Mouse (Mus musculus): ENCODE measurements around the gene Astn1. TPM values are rescaled to one million over a fixed set of nuclear protein-coding genes. Genes with fewer than 3 reads are reported as not detected.

The Astn1 gene
- polyA plus RNA-seq, 1 experiment from 2014 or later, result 4.2 TPM

- Histone ChIP-seq H3K27me3 (no peaks in the 10 kb centered on the region), H3K4me1 (replicated peaks) (no peaks in the 10 kb centered on the region), H3K9me3 (no peaks in the 10 kb centered on the region), H3K27ac (no peak overlapping the region), H3K36me3 (no peaks in the 10 kb centered on the region), H3K4me3 (replicated peaks) (no peak overlapping the region), H3K4me2 (no peak overlapping the region), H3K9ac (replicated peaks) (no peak overlapping the region)
- ATAC-seq (ENCODE audit: insufficient number of reproducible peaks, insufficient read depth, low FRiP score, low TSS enrichment, low read depth), result no peak
- WGBS, result 78% methylated on average over 3 of the region's 3 CpGs
Measured at GRCm38 (mm10) chr1:158697423-158697822, 335.4 kb downstream of the Astn1 start.

DNA sequence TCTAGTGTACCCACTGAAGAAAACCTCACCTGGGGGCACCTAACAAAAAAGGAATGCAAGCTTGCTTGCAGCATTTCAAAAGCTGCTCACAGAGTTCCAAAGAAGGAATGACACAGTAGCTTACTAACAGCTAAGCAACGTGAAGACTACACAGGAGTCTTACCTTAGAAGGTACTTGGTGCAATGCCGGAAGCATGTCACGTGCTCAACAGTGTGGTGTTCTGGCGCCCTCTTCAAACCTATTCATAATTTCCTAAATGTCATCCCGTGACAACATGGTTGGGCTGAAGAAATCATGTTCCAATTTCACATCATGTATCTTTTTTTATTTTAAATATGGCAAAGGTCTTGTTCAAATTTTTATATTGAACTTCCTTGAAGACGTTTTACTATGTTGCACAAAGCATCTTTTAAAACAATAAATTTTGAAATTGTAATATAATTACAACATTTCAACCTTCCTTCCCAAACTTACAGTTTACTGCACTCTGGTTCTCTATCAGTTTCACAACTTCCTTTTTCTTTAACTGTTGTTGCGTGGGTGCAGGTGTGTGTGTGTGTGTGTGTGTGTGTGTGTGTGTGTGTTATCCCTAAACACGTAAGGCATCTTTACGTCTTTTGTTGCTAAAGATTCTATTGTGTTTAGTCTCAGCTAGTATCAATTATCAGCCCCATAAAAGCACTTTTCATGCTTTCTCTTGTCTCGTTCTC lies 335.9 kb downstream of the Astn1 start:
- no peak for ATAC-seq (ENCODE audit: insufficient number of reproducible peaks, insufficient read depth, low FRiP score, low TSS enrichment, low read depth)
- H3K4me2 ChIP-seq, result no peak overlapping the region

GRCm38 (mm10) chr1:158699276-158699675 lies 337.2 kb downstream of the Astn1 start:
- Histone ChIP-seq H3K27ac (no peak overlapping the region), H3K9ac (replicated peaks) (no peak overlapping the region), H3K4me1 (replicated peaks) (no peaks in the 10 kb centered on the region), H3K27me3 (no peaks in the 10 kb centered on the region), H3K9me3 (no peaks in the 10 kb centered on the region), H3K36me3 (no peaks in the 10 kb centered on the region), H3K4me2 (no peak overlapping the region), H3K4me3 (replicated peaks) (no peak overlapping the region)
- WGBS, result 80% methylated on average over 2 of the region's 2 CpGs
- no peak for ATAC-seq (ENCODE audit: insufficient number of reproducible peaks, insufficient read depth, low FRiP score, low TSS enrichment, low read depth)

More for the DNA sequence above, 335.9 kb downstream of the Astn1 start:
- 89% methylated on average over 10 of the region's 10 CpGs for WGBS
- no peaks in the 10 kb centered on the region for H3K4me1 ChIP-seq (replicated peaks)
- no peak overlapping the region for H3K4me3 ChIP-seq (replicated peaks)
- H3K27ac ChIP-seq, result no peak overlapping the region
- H3K36me3 ChIP-seq, result no peaks in the 10 kb centered on the region
- no peaks in the 10 kb centered on the region for H3K27me3 ChIP-seq
- no peak overlapping the region for H3K9ac ChIP-seq (replicated peaks)
- H3K9me3 ChIP-seq, result no peaks in the 10 kb centered on the region

GRCm38 (mm10) chr1:158700147-158700546 lies 338.1 kb downstream of the Astn1 start:
- H3K9ac ChIP-seq (replicated peaks), result no peak overlapping the region
- H3K4me1 ChIP-seq (replicated peaks), result no peaks in the 10 kb centered on the region
- no peak for ATAC-seq (ENCODE audit: insufficient number of reproducible peaks, insufficient read depth, low FRiP score, low TSS enrichment, low read depth)
- no peaks in the 10 kb centered on the region for H3K9me3 ChIP-seq
- H3K27me3 ChIP-seq, result no peaks in the 10 kb centered on the region
- H3K4me3 ChIP-seq (replicated peaks), result no peak overlapping the region
- 82% methylated on average over 2 of the region's 2 CpGs for WGBS
- H3K27ac ChIP-seq, result no peak overlapping the region
- no peaks in the 10 kb centered on the region for H3K36me3 ChIP-seq
- H3K4me2 ChIP-seq, result no peak overlapping the region

DNA sequence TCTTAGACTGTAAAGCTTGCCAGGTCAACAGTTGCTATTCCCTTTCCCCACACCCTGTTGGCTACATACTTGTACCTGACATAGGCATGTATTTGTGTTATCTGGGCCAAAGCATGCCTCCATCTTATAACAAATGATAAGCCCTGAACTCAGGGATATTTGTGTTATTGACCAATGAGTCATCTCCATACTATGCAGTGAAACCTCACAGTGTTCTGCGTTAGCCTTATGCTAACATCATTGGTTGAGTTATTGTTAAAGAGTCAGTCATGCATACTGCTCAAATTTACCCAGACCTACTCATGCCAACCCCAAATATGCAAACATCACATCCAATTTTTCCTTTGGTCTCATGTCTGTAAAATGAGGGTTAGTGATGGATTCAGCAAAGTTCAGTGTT lies 339.3 kb downstream of the Astn1 start:
- no peak overlapping the region for H3K9ac ChIP-seq (replicated peaks)
- H3K36me3 ChIP-seq, result no peaks in the 10 kb centered on the region
- no peak for ATAC-seq (ENCODE audit: insufficient number of reproducible peaks, insufficient read depth, low FRiP score, low TSS enrichment, low read depth)
- no peaks in the 10 kb centered on the region for H3K9me3 ChIP-seq
- no peaks in the 10 kb centered on the region for H3K27me3 ChIP-seq
- 82% methylated on average over 1 of the region's 1 CpGs for WGBS
- no peak overlapping the region for H3K27ac ChIP-seq
- no peak overlapping the region for H3K4me2 ChIP-seq
- H3K4me1 ChIP-seq (replicated peaks), result no peaks in the 10 kb centered on the region
- H3K4me3 ChIP-seq (replicated peaks), result no peak overlapping the region

GRCm38 (mm10) chr1:158713301-158714095 lies 351.4 kb downstream of the Astn1 start:
- Histone ChIP-seq H3K4me1 (replicated peaks) (no peaks in the 10 kb centered on the region), H3K36me3 (no peaks in the 10 kb centered on the region), H3K4me3 (replicated peaks) (no peak overlapping the region), H3K9me3 (no peaks in the 10 kb centered on the region), H3K27ac (no peak overlapping the region), H3K4me2 (no peak overlapping the region), H3K9ac (replicated peaks) (no peak overlapping the region), H3K27me3 (no peaks in the 10 kb centered on the region)
- WGBS, result 38% methylated on average over 5 of the region's 5 CpGs
- no peak for ATAC-seq (ENCODE audit: insufficient number of reproducible peaks, insufficient read depth, low FRiP score, low TSS enrichment, low read depth)

DNA sequence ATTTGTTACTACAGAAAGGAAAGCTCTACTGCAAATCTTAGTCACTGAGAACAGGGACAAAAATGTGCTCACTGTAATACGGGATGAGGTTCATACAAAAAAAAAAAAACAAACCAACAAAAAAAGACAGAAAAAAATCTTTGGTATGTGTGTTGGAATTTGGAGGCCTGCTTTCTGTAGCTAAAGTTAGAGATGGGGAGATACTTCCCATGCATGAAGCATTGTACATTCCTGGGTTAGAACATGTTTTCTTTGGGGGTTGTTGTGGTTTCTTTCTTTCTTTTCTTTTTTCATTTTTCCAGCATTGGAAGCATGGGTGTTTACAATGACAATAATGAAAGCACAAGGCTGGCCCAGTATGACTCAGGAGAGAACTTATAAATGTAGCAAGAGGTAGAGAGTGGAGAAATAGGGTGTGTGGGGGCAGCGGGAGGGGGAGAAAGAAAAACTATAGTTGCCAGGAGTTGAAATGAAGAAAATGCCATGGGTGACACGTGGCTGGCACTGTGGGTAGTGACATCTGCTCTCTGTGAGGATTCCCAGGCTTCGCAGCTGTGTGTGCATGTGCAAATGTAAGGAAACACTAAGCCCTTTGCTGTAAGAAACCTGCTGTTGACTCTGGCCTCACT lies 370.9 kb downstream of the Astn1 start:
- 73% methylated on average over 4 of the region's 4 CpGs for WGBS
- H3K4me2 ChIP-seq, result no peak overlapping the region
- H3K9ac ChIP-seq (replicated peaks), result no peak overlapping the region
- ATAC-seq (ENCODE audit: insufficient number of reproducible peaks, insufficient read depth, low FRiP score, low TSS enrichment, low read depth), result no peak
- no peaks in the 10 kb centered on the region for H3K9me3 ChIP-seq
- no peaks in the 10 kb centered on the region for H3K4me1 ChIP-seq (replicated peaks)
- peaks cover 4% of the 10 kb centered on the region; the same call in 1 of the 2 replicates for H3K27me3 ChIP-seq
- H3K36me3 ChIP-seq, result no peaks in the 10 kb centered on the region
- H3K4me3 ChIP-seq (replicated peaks), result no peak overlapping the region
- no peak overlapping the region for H3K27ac ChIP-seq

DNA sequence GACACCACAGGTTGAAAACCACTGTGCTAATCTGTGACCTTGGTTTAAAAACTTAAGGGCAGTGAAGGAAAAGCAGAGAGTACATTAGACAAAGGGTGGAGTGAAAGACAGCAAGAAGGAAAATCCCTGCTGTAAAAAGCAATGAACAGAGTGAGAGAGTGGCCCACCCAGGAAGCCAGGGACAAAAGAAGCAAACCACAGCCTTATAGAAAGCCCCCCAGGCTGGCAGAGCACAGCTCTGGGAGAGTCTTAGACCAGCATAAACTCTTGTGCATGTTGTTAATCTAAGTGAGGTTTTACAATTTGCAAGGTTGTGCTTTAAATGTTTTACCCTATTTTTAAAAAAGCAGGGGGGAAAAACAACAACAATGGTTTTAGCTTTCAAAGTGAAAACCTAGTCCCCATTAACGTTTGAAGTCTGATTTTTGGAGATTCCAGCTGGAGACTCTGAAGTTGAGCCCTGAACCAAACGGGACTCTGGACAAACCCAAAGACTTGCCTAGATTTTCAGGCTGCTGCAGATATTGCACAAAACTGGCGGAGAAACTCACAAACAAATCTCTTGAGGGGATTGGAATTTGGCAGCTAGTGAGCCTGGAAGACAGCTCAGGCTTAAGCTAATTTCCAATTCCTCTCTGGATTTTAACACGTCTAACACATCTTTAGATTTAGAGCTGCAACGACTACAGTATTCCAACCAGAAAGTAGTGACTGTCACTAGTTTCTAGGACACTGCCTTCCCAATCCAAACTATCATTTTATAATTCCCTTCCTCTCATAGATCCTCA lies 377.3 kb downstream of the Astn1 start:
- H3K9ac ChIP-seq (replicated peaks), result no peak overlapping the region
- H3K4me1 ChIP-seq (replicated peaks), result peaks cover 17% of the 10 kb centered on the region
- 38% methylated on average over 5 of the region's 5 CpGs for WGBS
- H3K27me3 ChIP-seq, result peaks cover 10% of the 10 kb centered on the region; the same call in 1 of the 2 replicates
- no peak overlapping the region for H3K4me3 ChIP-seq (replicated peaks)
- H3K9me3 ChIP-seq, result no peaks in the 10 kb centered on the region
- H3K27ac ChIP-seq, result no peak overlapping the region
- ATAC-seq (ENCODE audit: insufficient number of reproducible peaks, insufficient read depth, low FRiP score, low TSS enrichment, low read depth), result no peak
- H3K4me2 ChIP-seq, result no peak overlapping the region
- no peaks in the 10 kb centered on the region for H3K36me3 ChIP-seq

DNA sequence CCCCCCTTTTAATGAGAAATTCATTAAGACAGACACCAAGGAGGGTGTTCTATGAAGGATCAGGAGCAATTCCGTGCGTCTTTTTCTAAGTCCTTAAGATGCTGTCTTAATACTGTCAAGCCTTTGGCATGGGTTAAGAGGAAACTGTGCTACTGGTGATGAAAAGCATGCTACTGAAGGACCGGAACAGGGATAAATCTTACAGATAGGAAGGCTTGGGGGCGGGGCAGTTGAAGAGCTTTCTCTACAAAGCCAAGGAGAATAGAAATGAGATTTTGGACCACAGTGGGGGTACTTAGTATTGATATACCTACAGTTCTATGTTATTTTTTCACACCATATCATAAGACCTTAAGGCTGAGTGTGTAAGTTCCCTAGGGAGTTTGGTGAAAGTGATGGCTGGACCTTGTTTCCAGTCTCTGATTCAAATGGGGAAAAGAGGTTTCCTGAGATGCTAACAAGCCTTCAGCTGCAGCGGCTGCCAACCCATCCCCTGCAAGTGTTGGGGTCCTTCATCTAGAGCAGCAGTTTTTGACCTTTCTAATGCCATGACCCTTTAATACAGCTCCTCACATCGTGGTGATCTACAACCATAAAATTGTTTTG lies 378.2 kb downstream of the Astn1 start:
- Histone ChIP-seq H3K4me2 (no peak overlapping the region), H3K27ac (no peak overlapping the region), H3K4me1 (replicated peaks) (peaks cover 17% of the 10 kb centered on the region), H3K9ac (replicated peaks) (no peak overlapping the region), H3K9me3 (no peaks in the 10 kb centered on the region), H3K4me3 (replicated peaks) (no peak overlapping the region), H3K36me3 (no peaks in the 10 kb centered on the region), H3K27me3 (peaks cover 19% of the 10 kb centered on the region; the same call in 1 of the 2 replicates)
- 73% methylated on average over 6 of the region's 6 CpGs for WGBS
- no peak for ATAC-seq (ENCODE audit: insufficient number of reproducible peaks, insufficient read depth, low FRiP score, low TSS enrichment, low read depth)

DNA sequence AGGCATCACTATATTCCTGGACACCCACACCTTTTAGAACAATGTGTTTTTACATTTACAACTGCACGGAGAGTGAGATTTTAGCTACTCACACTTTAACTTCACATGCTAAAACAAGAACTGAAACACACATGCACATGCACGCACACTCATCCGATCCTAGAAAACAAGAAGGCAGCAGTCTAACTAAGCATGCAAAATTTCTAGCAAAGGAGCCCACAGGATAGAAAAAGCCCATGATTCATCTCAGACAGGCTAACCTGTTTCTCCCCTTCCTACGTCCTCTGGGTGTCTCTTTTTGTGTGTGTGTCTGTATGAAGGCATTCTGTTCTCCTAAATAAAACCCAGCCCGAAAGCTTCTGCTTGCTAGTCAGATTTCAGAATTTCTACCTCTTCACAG lies 378.9 kb downstream of the Astn1 start:
- no peak overlapping the region for H3K4me2 ChIP-seq
- H3K27me3 ChIP-seq, result peaks cover 22% of the 10 kb centered on the region; the same call in 1 of the 2 replicates
- H3K4me1 ChIP-seq (replicated peaks), result peaks cover 17% of the 10 kb centered on the region
- H3K27ac ChIP-seq, result no peak overlapping the region
- 80% methylated on average over 5 of the region's 5 CpGs for WGBS
- no peaks in the 10 kb centered on the region for H3K9me3 ChIP-seq
- no peak overlapping the region for H3K4me3 ChIP-seq (replicated peaks)
- ATAC-seq (ENCODE audit: insufficient number of reproducible peaks, insufficient read depth, low FRiP score, low TSS enrichment, low read depth), result no peak
- H3K36me3 ChIP-seq, result no peaks in the 10 kb centered on the region
- H3K9ac ChIP-seq (replicated peaks), result no peak overlapping the region
